Mouse (Mus musculus): ENCODE data around the gene Bicc1. TPM values are rescaled to one million over a fixed set of nuclear protein-coding genes. Genes with fewer than 3 reads are reported as not detected.

The Bicc1 gene
- total and polyA plus RNA-seq, 2 experiments, result 0.75 to 1.7 TPM

GRCm38 (mm10) chr10:71181931-71182330, 22.4 kb upstream of the Bicc1 start:
- Histone ChIP-seq H3K9ac (ENCODE audit: low read depth, low read length) (no peak overlapping the region), H3K27me3 (ENCODE audit: control insufficient read depth, insufficient read depth, low read length) (no peaks in the 10 kb centered on the region), H3K79me2 (ENCODE audit: control insufficient read depth, insufficient read depth, low read length) (peaks cover 9% of the 10 kb centered on the region; the same call in 1 of the 2 replicates), H3K36me3 (ENCODE audit: control insufficient read depth, insufficient read depth, low read length) (peaks cover 2% of the 10 kb centered on the region; the same call in 1 of the 2 replicates), H3K4me1 (ENCODE audit: control insufficient read depth, insufficient read depth, low read length) (peaks cover 24% of the 10 kb centered on the region), H3K27ac (replicated peaks; ENCODE audit: insufficient read depth, low read depth, low read length) (peak overlapping the region; percentile 100), H3K4me3 (ENCODE audit: insufficient read depth, low read depth, low read length) (peak overlapping the region; percentile 62)
- TF ChIP-seq CTCF (IDR thresholded peaks at IDR 0.05; ENCODE audit: low read depth, low read length) (no peak), POLR2A (IDR thresholded peaks at IDR 0.05; ENCODE audit: extremely low read depth, insufficient read depth, low read length) (no peak)
- WGBS, result 25% methylated on average over 4 of the region's 4 CpGs
- peak; percentile 84 for DNase-seq (ENCODE audit: extremely low read depth, low read depth, low spot score)

GRCm38 (mm10) chr10:71181091-71181490, 21.6 kb upstream of the Bicc1 start:
- peak overlapping the region; percentile 62 for H3K4me3 ChIP-seq (ENCODE audit: insufficient read depth, low read depth, low read length)
- H3K79me2 ChIP-seq (ENCODE audit: control insufficient read depth, insufficient read depth, low read length), result peaks cover 9% of the 10 kb centered on the region; the same call in 1 of the 2 replicates
- H3K4me1 ChIP-seq (ENCODE audit: control insufficient read depth, insufficient read depth, low read length), result peaks cover 24% of the 10 kb centered on the region
- peak overlapping the region; percentile 100 for H3K27ac ChIP-seq (replicated peaks; ENCODE audit: insufficient read depth, low read depth, low read length)
- no peaks in the 10 kb centered on the region for H3K27me3 ChIP-seq (ENCODE audit: control insufficient read depth, insufficient read depth, low read length)
- TF ChIP-seq CTCF (IDR thresholded peaks at IDR 0.05; ENCODE audit: low read depth, low read length) (no peak), POLR2A (IDR thresholded peaks at IDR 0.05; ENCODE audit: extremely low read depth, insufficient read depth, low read length) (no peak)
- peaks cover 4% of the 10 kb centered on the region; the same call in 1 of the 2 replicates for H3K36me3 ChIP-seq (ENCODE audit: control insufficient read depth, insufficient read depth, low read length)
- H3K9ac ChIP-seq (ENCODE audit: low read depth, low read length), result peak overlapping the region; percentile 85
- 25% methylated on average over 2 of the region's 2 CpGs for WGBS
- peak; percentile 74 for DNase-seq (ENCODE audit: extremely low read depth, low read depth, low spot score)

GRCm38 (mm10) chr10:71180057-71180456, 20.6 kb upstream of the Bicc1 start:
- peaks cover 9% of the 10 kb centered on the region; the same call in 1 of the 2 replicates for H3K79me2 ChIP-seq (ENCODE audit: control insufficient read depth, insufficient read depth, low read length)
- DNase-seq (ENCODE audit: extremely low read depth, low read depth, low spot score), result no peak
- peaks cover 24% of the 10 kb centered on the region for H3K4me1 ChIP-seq (ENCODE audit: control insufficient read depth, insufficient read depth, low read length)
- peaks cover 13% of the 10 kb centered on the region for H3K36me3 ChIP-seq (ENCODE audit: control insufficient read depth, insufficient read depth, low read length)
- WGBS, result 91% methylated on average over 2 of the region's 2 CpGs
- H3K9ac ChIP-seq (ENCODE audit: low read depth, low read length), result no peak overlapping the region
- H3K27me3 ChIP-seq (ENCODE audit: control insufficient read depth, insufficient read depth, low read length), result no peaks in the 10 kb centered on the region
- H3K27ac ChIP-seq (replicated peaks; ENCODE audit: insufficient read depth, low read depth, low read length), result no peak overlapping the region
- TF ChIP-seq POLR2A (IDR thresholded peaks at IDR 0.05; ENCODE audit: extremely low read depth, insufficient read depth, low read length) (no peak), CTCF (IDR thresholded peaks at IDR 0.05; ENCODE audit: low read depth, low read length) (peak; percentile 50)
- no peak overlapping the region for H3K4me3 ChIP-seq (ENCODE audit: insufficient read depth, low read depth, low read length)

GRCm38 (mm10) chr10:71177201-71177600, 17.7 kb upstream of the Bicc1 start:
- WGBS, result 36% methylated on average over 7 of the region's 7 CpGs
- peaks cover 20% of the 10 kb centered on the region for H3K36me3 ChIP-seq (ENCODE audit: control insufficient read depth, insufficient read depth, low read length)
- H3K27ac ChIP-seq (replicated peaks; ENCODE audit: insufficient read depth, low read depth, low read length), result peak overlapping the region; percentile 42; the same call in 1 of the 2 replicates
- H3K4me3 ChIP-seq (ENCODE audit: insufficient read depth, low read depth, low read length), result no peak overlapping the region
- peaks cover 16% of the 10 kb centered on the region for H3K4me1 ChIP-seq (ENCODE audit: control insufficient read depth, insufficient read depth, low read length)
- H3K9ac ChIP-seq (ENCODE audit: low read depth, low read length), result no peak overlapping the region
- H3K27me3 ChIP-seq (ENCODE audit: control insufficient read depth, insufficient read depth, low read length), result no peaks in the 10 kb centered on the region
- TF ChIP-seq CTCF (IDR thresholded peaks at IDR 0.05; ENCODE audit: low read depth, low read length), result no peak
- no peak for TF ChIP-seq POLR2A (IDR thresholded peaks at IDR 0.05; ENCODE audit: extremely low read depth, insufficient read depth, low read length)
- H3K79me2 ChIP-seq (ENCODE audit: control insufficient read depth, insufficient read depth, low read length), result peaks cover 9% of the 10 kb centered on the region; the same call in 1 of the 2 replicates
- peak; percentile 69 for DNase-seq (ENCODE audit: extremely low read depth, low read depth, low spot score)

- Histone ChIP-seq H3K79me2 (ENCODE audit: control insufficient read depth, insufficient read depth, low read length) (peaks cover 9% of the 10 kb centered on the region; the same call in 1 of the 2 replicates), H3K27me3 (ENCODE audit: control insufficient read depth, insufficient read depth, low read length) (no peaks in the 10 kb centered on the region), H3K4me1 (ENCODE audit: control insufficient read depth, insufficient read depth, low read length) (peaks cover 14% of the 10 kb centered on the region), H3K9ac (ENCODE audit: low read depth, low read length) (no peak overlapping the region), H3K4me3 (ENCODE audit: insufficient read depth, low read depth, low read length) (no peak overlapping the region), H3K36me3 (ENCODE audit: control insufficient read depth, insufficient read depth, low read length) (peaks cover 27% of the 10 kb centered on the region), H3K27ac (replicated peaks; ENCODE audit: insufficient read depth, low read depth, low read length) (no peak overlapping the region)
- TF ChIP-seq CTCF (IDR thresholded peaks at IDR 0.05; ENCODE audit: low read depth, low read length) (no peak), POLR2A (IDR thresholded peaks at IDR 0.05; ENCODE audit: extremely low read depth, insufficient read depth, low read length) (no peak)
- DNase-seq (ENCODE audit: extremely low read depth, low read depth, low spot score), result no peak
- WGBS, result 87% methylated on average over 8 of the region's 8 CpGs
Observed at GRCm38 (mm10) chr10:71176341-71176740, 16.8 kb upstream of the Bicc1 start.

- H3K4me1 ChIP-seq (ENCODE audit: control insufficient read depth, insufficient read depth, low read length), result peaks cover 11% of the 10 kb centered on the region
- TF ChIP-seq CTCF (IDR thresholded peaks at IDR 0.05; ENCODE audit: low read depth, low read length), result no peak
- no peak for TF ChIP-seq POLR2A (IDR thresholded peaks at IDR 0.05; ENCODE audit: extremely low read depth, insufficient read depth, low read length)
- 96% methylated on average over 15 of the region's 15 CpGs for WGBS
- H3K9ac ChIP-seq (ENCODE audit: low read depth, low read length), result no peak overlapping the region
- H3K79me2 ChIP-seq (ENCODE audit: control insufficient read depth, insufficient read depth, low read length), result peaks cover 7% of the 10 kb centered on the region; the same call in 1 of the 2 replicates
- no peak for DNase-seq (ENCODE audit: extremely low read depth, low read depth, low spot score)
- H3K27ac ChIP-seq (replicated peaks; ENCODE audit: insufficient read depth, low read depth, low read length), result no peak overlapping the region
- H3K4me3 ChIP-seq (ENCODE audit: insufficient read depth, low read depth, low read length), result no peak overlapping the region
- H3K36me3 ChIP-seq (ENCODE audit: control insufficient read depth, insufficient read depth, low read length), result peaks cover 27% of the 10 kb centered on the region
- no peaks in the 10 kb centered on the region for H3K27me3 ChIP-seq (ENCODE audit: control insufficient read depth, insufficient read depth, low read length)
Observed at GRCm38 (mm10) chr10:71175280-71175679, 15.8 kb upstream of the Bicc1 start.
